Mouse (Mus musculus): ENCODE results near the gene Gm11563.

DNA sequence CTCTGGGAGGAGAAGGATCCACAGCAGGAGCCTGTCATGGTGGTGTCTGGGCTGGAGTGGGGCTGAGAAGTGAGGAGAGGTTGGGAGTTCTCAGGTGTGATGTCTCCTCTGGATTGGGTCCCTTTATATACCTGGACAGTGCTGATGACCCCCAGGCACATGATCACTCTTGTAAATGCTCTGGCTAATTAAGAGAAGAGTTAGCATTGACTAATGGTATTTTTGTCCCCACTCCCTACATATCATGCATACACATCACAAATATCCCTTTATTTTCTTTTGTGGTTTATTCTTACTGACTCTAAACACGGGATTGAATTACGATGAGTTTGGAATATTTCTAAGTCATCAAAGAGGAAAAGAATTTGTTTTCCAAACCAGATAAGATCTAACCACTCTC, 38.4 kb downstream of the Gm11563 start, which contains the start of gene Gm11562:
- no peak for TF ChIP-seq POLR2A (IDR thresholded peaks at IDR 0.05; ENCODE audit: extremely low read depth, insufficient read depth, low read length)
- no peak for TF ChIP-seq CTCF (IDR thresholded peaks at IDR 0.05; ENCODE audit: extremely low read depth, insufficient read depth, low read length)
